Mouse (Mus musculus) brown adipose tissue, adult 24 weeks (tissue): ENCODE data around the gene Tnxb. TPM values are rescaled to one million over a fixed set of nuclear protein-coding genes. Genes with fewer than 3 reads are reported as not detected.
A peak's percentile ranks its signal among the peaks of the same experiment; 100 is the strongest.
"Not testable (repeated sequence)": the region's sequence is repeated elsewhere in the genome, so short reads cannot be mapped to it uniquely, and the experiment has no call there.

Source experiments
- H3K27ac ChIP-seq: fragments of 200-500 bp; replicated peaks from 2 replicates; pipeline ENCODE4 v1.5.1; 2012; ENCODE audit warnings: low read depth, mild to moderate bottlenecking, low read length
- H3K4me1 ChIP-seq: fragments of 200-500 bp; 2 replicates; pipeline ENCODE4 v1.6.1; 2012; ENCODE audit warnings: low read length, mixed read lengths; ENCODE audit not compliant: control insufficient read depth, insufficient read depth, insufficient read length
- H3K4me3 ChIP-seq: fragments of 200-500 bp; 2 replicates; pipeline ENCODE4 v1.5.1; 2012; ENCODE audit warnings: low read depth, mild to moderate bottlenecking, low read length, moderate library complexity; ENCODE audit not compliant: insufficient read depth
- polyA plus RNA-seq: library from polyadenylated mRNA; stranded (reverse); fragments of >200 nt; gene quantifications from 2 replicates; pipeline ENCODE4 v1.2.4, GENCODE M21; 2012; ENCODE audit not compliant: missing spikeins, insufficient read depth, insufficient read length

The Tnxb gene
- polyA plus RNA-seq, 1 experiment: 9.7 TPM

DNA sequence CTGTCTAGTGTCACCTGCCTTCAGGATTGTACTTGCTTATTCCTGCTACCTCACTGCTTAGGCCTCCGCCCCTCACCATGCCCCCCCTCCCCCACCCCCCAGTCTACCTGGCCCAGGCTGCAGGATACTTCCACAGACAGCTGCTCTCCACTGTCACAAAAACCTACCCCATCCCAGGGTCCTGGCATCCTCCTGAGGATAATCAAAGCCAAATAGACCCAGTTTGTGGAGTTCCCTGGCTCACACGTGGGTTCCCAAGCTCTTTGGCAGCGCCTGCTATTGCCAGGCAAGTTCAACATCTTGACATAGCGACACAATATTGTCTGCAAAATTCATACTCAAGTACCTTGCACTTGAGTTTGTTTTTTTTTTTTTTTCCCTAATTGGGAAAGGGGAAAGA, 10.3 kb downstream of the Tnxb start:
- peaks cover 33% of the 10 kb centered on the region for H3K4me1 ChIP-seq
- H3K4me3 ChIP-seq: no peak overlapping the region
- no peak overlapping the region for H3K27ac ChIP-seq

DNA sequence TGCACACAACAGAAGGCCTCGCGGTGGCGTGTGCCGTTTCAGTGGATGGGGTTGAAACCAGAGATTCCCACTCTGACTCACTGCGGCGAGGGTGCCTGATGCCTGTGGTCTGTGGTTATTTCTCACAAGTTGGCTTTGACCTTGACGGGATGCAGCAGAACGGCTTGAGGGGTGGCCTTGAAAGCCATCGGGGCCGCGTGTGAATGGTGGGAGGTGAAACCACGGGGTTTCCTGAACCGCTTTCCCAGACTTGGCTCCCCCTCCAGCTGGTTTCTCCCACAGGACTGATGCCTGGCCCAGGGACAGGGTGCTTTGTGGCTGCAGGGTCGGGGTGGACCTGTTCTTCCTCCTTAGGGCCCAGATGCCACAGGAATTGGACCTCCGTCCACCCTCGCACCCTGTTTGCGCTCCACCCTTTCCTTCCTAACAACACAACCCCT, 10.8 kb downstream of the Tnxb start:
- Histone ChIP-seq H3K27ac (peak overlapping the region; percentile 5; the same call in 1 of the 2 replicates), H3K4me3 (no peak overlapping the region), H3K4me1 (peaks cover 33% of the 10 kb centered on the region)

DNA sequence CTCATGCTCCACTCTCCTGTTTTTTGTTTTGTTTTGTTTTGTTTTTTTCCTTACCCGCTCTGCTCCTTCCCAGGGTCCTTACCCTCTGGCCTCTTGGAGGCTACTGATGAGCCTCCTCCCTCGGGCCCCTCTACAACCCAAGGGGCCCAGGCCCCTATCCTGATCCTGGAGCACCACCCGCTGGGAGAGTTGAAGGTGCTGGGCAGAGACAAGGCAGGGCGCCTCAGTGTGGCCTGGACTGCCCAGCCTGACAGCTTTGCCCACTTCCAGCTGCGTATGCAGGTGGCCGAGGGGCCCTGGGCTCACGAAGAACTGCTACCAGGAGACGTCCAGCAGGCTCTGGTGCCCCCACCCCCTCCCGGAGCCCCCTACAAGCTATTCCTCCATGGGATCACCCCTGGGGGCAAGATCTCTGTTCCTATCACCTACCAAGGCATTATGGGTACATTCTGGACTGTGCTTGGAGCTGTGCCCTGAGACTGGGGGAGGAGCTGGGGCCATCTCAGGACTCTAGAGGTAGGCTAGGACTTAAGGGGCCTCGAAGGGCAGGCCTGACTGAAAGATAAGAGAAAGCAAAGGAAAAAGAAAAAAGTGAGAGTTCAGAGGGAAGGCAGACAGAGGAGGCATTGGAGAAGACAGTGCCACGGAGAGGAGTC, 11.7 kb downstream of the Tnxb start:
- Histone ChIP-seq H3K4me3 (no peak overlapping the region), H3K4me1 (peaks cover 33% of the 10 kb centered on the region), H3K27ac (peak overlapping the region; percentile 39; the same call in 1 of the 2 replicates)

DNA sequence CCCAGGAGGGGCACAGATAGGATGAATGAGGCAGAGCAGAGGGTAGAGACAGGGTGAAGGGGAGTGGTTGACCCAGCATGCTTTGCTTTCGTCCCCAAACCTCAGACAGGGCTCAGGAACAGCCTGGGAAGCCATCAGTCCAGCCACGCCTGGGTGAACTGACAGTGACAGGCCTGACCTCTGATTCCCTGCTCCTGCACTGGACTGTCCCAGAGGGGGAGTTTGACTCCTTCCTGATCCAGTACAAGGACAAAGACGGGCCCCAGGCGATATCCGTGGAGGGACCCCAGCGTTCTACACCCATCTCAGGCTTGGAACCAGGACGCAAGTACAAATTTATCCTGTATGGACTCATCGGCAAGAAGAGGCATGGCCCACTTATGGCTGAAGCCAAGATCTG, 12.8 kb downstream of the Tnxb start:
- Histone ChIP-seq H3K4me1 (peaks cover 33% of the 10 kb centered on the region), H3K27ac (peak overlapping the region; percentile 39), H3K4me3 (no peak overlapping the region)

DNA sequence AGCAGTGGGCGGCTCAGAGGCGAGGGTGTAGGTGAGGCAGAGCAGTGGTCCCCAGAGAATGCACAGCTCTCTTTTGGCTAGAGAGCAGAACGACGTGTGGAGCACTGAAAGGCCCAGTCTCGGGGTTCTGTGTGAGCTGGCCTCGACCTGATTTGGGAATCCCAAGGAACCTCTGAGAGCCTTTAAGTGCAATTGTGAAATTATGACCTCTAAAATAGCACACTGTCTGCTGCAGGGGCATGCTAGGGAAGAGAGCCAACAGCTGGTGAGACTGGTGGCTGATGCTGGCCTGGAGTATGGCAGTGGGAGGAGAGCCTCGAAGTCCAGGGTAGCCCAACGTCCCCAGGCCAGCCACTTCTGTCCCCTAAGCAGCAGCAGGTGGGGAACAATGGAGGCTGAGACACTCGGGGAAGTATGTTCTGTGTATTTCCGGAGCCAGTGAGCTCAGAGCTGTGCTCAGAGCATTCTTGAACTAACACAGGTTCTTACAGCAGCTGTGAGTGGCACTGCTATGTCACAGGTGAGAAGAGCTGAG, 13.4 kb downstream of the Tnxb start:
- peaks cover 33% of the 10 kb centered on the region for H3K4me1 ChIP-seq
- H3K27ac ChIP-seq: peak overlapping the region; percentile 39
- H3K4me3 ChIP-seq: no peak overlapping the region

DNA sequence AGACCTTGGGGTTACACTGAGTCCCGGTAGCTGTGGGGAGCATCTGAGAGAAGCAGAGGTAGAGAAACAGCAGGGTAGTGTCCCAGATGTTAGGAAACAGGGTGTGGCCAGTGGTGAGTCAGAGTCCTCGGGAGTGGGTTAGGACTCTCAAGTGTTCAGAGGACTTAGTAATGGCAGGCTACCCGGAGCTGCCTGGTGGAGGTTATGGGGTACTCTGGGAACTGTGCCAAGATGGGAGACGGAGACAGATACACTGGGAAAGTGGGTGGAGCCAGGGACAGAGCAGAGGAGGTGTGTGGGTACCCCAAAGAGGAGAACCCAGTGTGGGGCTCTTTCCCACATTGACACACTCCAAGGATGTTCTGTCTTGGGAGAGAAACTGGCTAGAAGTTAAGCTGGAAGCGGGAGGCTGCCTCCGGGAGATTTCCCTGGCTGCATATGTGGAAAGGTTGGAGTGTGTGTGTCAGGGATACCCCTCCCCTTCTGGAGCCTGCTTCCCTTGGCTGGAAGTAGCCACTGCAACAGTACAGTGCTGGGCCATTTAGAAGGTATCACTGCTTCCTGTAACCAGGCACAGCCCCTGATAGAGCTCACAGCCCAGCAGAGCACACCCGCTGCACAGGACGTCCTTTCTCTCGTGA, 14.0 kb downstream of the Tnxb start:
- H3K4me3 ChIP-seq: no peak overlapping the region
- H3K4me1 ChIP-seq: peaks cover 33% of the 10 kb centered on the region
- H3K27ac ChIP-seq: peak overlapping the region; percentile 31

DNA sequence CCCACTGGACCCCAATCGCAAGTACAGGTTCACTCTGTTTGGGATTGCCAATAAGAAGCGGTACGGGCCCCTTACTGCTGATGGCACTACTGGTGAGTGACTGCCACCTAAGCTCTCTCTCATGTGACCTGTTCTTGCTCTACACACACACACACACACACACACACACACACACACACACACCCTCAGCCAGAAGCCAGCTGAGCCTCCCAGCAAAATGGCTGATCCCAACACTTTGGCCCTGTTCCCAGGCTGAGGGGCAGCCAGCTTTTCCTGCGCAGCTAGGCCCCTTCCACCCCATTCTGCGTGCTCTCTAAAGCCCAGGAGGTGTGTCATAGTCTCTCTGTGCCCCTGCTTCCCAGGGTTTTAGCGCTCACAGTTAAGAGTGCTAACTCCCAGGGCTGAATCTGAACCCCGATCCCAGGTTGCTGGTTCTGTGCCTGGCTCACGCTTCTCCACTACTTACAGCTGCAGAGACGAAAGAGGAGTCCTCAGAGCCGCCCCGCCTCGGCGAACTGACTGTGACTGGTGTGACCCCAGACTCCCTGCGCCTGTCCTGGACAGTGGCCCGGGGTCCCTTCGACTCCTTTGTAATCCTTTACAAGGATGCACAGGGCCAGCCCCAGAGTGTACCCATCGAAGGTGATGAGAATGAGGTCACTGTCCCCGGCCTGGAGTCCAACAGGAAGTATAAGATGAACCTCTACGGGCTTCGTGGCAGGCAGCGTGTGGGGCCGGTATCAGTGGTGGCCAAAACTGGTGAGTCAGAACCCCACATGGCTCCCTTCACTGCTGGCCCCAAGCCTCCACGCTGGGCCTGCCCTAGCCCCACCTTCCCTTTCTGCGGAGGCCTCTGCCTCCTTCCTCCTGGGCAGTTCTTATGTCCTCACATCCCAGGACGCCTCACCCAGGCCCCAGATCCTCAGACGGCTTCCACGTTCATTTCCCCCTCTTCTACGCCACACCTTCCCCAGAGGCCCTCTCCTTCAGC, 15.1 kb downstream of the Tnxb start:
- peaks cover 33% of the 10 kb centered on the region for H3K4me1 ChIP-seq
- H3K4me3 ChIP-seq: no peak overlapping the region
- H3K27ac ChIP-seq: peak overlapping the region; percentile 40

DNA sequence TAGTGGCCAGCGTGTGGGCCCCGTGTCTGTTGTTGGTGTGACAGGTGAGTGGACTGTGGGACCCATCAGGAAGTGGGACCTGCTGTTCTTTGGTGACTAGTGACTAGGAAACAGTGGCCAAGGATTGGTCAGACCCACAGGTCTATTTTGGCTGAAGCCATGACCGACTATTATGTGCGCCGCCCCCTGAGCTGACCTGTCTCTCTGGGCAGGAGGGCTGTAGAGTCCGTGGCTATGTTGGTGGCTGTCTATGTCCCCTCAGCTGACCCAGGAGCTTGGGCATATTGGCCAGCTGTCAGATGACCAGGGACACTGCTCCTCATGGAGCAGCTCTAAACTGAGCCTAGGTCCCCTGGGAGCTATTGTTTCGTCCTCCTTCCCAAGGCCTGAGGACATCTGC, 18.6 kb downstream of the Tnxb start:
- Histone ChIP-seq H3K27ac (no peak overlapping the region), H3K4me3 (no peak overlapping the region), H3K4me1 (peaks cover 22% of the 10 kb centered on the region)

DNA sequence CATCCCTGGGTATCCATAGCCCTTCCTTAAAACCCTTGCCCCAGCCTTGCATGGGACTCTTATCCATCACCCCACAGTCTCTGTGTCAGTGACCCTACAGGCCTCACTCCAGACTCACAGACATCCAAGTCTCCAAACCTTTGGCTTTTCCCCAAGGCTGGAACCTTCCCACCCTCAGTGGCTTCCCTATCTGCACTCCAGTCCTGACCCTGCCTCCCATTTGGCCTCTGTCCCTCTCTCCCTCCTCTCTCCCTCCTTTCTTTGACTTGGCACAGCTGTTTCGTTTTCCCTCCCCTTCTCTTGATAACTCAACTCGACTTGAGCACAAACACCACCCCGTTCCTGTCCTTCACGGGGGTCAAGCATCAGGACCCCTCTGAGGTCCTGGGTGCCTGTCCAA, 20.1 kb downstream of the Tnxb start:
- Histone ChIP-seq H3K4me1 (peaks cover 15% of the 10 kb centered on the region), H3K4me3 (no peak overlapping the region), H3K27ac (no peak overlapping the region)

DNA sequence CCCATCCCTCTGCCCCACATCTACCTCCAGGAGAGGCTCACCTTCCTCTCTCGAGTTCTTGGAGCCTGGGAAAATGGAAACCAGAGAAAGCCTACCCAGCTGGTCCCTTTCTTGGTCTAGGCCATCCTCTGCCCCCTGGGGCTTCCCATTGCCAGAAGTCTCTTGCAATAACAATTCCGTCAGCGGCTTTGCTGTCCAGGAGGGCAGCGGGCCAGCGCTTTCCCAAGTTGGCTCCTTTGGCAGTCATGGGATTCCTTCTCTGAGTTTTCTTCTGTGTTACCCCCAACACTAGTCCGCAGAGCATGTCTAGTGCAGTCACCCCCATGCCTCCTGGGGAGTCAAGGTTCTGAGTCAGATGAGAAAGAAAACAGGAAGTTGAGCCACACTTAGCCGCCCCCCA, 22.6 kb downstream of the Tnxb start:
- Histone ChIP-seq H3K4me3 (no peak overlapping the region), H3K27ac (peak overlapping the region; percentile 61), H3K4me1 (peaks cover 15% of the 10 kb centered on the region)

DNA sequence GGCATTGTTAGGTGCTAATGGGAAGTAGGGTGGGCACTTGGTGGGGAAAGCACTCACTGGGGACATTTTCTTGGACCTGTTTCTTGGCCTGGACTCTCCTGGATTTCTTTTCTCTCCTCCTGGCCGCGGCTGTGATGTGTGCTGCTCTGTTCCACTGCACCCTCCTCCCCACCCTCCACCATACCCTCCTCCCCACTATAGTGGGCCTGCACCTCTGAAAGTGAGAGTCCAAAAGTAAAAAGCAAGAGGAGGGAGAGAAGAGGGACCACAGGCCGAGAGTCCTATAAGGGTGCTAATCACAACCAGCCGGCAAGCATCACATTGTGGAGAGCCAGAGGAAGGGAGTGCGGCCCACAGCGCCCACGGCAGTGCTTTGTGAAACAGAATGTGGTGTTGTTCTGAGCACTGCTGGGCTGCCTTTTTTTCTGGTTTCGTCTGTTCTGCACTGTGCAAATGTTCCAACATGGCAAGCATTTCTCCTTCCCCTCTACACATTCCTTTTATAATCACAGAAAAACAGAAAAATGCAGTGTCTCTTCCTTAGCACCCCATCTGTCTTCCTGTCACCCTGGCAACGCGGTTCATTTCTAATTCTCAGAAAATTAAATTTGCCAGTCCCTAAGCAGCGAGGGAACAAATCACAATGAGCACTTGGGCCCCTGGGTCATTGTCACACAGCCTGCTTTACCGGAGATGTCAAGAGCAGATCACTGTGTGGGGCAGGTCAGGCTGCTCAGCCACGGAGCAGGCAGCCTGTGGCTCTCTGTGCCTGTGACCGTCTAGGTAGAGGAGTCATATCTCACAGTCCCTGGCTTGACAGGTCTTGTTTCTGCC, 29.5 kb downstream of the Tnxb start:
- no peak overlapping the region for H3K27ac ChIP-seq
- H3K4me3 ChIP-seq: no peak overlapping the region
- H3K4me1 ChIP-seq: peaks cover 2% of the 10 kb centered on the region; the same call in 1 of the 2 replicates

DNA sequence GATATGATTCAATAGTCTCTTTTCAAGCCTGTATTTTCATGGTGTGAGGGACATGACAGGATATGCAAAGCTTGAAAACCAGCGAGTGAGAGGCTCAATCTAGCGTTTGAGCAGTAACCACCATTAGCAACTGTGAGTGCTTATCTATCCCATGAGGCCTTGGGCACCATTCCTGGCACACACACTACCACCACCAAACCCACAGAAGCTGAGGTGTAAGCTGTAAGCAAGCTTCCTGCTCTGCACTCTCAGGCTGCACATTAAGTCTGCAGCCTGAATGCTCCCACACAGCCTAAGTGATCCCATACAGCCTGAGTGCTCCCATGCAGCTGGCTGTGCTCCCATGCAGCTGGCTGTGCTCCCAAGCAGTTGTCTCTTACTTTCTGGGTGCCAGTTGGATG, 30.3 kb downstream of the Tnxb start:
- H3K4me3 ChIP-seq: no peak overlapping the region
- H3K27ac ChIP-seq: 0 out of 2 replicates have a peak overlapping the region, but pooled peaks have one; percentile 18
- H3K4me1 ChIP-seq: peaks cover 2% of the 10 kb centered on the region; the same call in 1 of the 2 replicates

DNA sequence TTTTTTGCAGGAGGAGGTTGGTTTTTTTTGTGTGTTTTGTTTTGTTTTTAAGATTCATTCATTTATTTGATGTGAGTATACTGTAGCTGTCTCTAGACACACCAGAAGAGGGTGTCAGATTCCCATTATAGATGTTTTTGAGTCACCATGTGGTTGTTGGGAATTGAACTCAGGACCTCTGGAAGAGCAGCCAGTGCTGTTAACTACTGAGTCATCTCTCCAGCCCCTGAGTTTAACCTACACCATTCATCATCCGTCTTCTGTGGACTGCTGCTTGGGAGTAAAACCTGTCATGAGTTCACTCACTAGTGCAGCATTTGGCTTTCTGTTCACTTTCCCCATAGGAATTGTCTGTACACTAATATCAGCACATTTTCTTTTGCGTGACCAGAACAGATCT, 36.1 kb downstream of the Tnxb start:
- H3K27ac ChIP-seq, H3K4me3 ChIP-seq, H3K4me1 ChIP-seq: not testable (repeated sequence)

DNA sequence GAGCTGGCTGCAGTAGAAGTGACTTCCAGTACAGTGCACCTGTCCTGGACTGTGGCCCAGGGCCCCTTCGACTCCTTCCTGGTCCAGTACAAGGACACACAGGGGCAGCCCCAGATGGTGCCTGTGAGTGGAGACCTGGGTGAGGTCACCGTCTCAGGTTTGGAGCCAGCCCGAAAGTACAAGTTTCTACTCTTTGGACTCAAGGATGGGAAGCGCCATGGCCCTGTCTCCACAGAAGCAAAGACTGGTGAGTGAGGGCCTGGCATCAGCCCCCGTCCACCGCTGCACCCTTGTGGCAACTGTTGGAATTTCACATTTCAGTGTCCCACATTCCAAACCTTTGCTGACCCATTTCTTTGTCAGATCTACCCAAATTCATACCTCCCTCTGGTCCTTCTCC, 42.6 kb downstream of the Tnxb start:
- no peak overlapping the region for H3K4me3 ChIP-seq
- no peaks in the 10 kb centered on the region for H3K4me1 ChIP-seq
- no peak overlapping the region for H3K27ac ChIP-seq
